Mouse (Mus musculus) heart, embryonic 13.5 days (tissue): ENCODE data around the gene Dlg2. TPM values are rescaled to one million over a fixed set of nuclear protein-coding genes. Genes with fewer than 3 reads are reported as not detected.

ENCODE experiments used
- ATAC-seq: fragments of 200-750 bp; cut with Nextera tagmentation; 2 replicates; pipeline ENCODE4 v1.8.0; 2017; ENCODE audit warnings: moderate TSS enrichment; ENCODE audit not compliant: insufficient number of reproducible peaks, low FRiP score, low TSS enrichment; ENCODE audit errors: extremely low read depth
- H3K27ac ChIP-seq: fragments of 300-500 bp; sonication (generic); replicated peaks from 2 replicates; pipeline ENCODE4 v1.5.1; 2015; ENCODE audit warnings: moderate library complexity, mild to moderate bottlenecking, inconsistent platforms
- H3K27me3 ChIP-seq: fragments of 300-500 bp; sonication (generic); replicated peaks from 2 replicates; pipeline ENCODE4 v1.6.1; 2015; ENCODE audit warnings: mild to moderate bottlenecking, inconsistent platforms
- H3K36me3 ChIP-seq: fragments of 300-500 bp; sonication (generic); 2 replicates; pipeline ENCODE4 v1.6.1; 2015; ENCODE audit warnings: mild to moderate bottlenecking, inconsistent platforms
- H3K4me1 ChIP-seq: fragments of 300-500 bp; sonication (generic); 2 replicates; pipeline ENCODE4 v1.6.1; 2015; ENCODE audit warnings: inconsistent platforms
- H3K4me2 ChIP-seq: fragments of 300-500 bp; sonication (generic); 2 replicates; pipeline ENCODE4 v1.6.1; 2015; ENCODE audit warnings: inconsistent platforms, mild to moderate bottlenecking, moderate library complexity
- H3K4me3 ChIP-seq: fragments of 300-500 bp; sonication (generic); 2 replicates; pipeline ENCODE4 v1.5.1; 2015; ENCODE audit warnings: moderate library complexity, mild to moderate bottlenecking, inconsistent platforms
- H3K9ac ChIP-seq: fragments of 300-500 bp; sonication (generic); 2 replicates; pipeline ENCODE4 v1.6.1; 2015; ENCODE audit warnings: inconsistent platforms, mild to moderate bottlenecking, moderate library complexity
- H3K9me3 ChIP-seq: fragments of 300-500 bp; sonication (generic); 2 replicates; pipeline ENCODE4 v1.6.1; 2016; ENCODE audit warnings: inconsistent platforms
- WGBS: fragments of 180-500 bp; shearing (Covaris S2); methylation state at CpG from one replicate; pipeline ENCODE4 v1.1.7; 2015; ENCODE audit warnings: mixed read lengths; 5-methylcytosine and 5-hydroxymethylcytosine counted together
- polyA plus RNA-seq: library from polyadenylated mRNA; unstranded; fragments of >200 nt; fragmentation: Nextera tagmentation; extraction: Ambion mirVana; gene quantifications from 2 replicates; pipeline ENCODE4 v1.2.1, GENCODE M21; 2015

The Dlg2 gene
- polyA plus RNA-seq, 1 experiment from 2014 or later = 7.2 TPM

- Histone ChIP-seq H3K36me3 (no peaks in the 10 kb centered on the region), H3K27ac (no peak overlapping the region), H3K27me3 (no peaks in the 10 kb centered on the region), H3K4me3 (no peak overlapping the region), H3K9ac (no peak overlapping the region), H3K9me3 (no peaks in the 10 kb centered on the region), H3K4me2 (no peak overlapping the region), H3K4me1 (no peaks in the 10 kb centered on the region)
- WGBS = 54% methylated on average over 3 of the region's 3 CpGs
- no peak for ATAC-seq
Measured at GRCm38 (mm10) chr7:91109575-91109974, 633.1 kb downstream of the Dlg2 start.

- no peak overlapping the region for H3K4me3 ChIP-seq
- H3K27ac ChIP-seq = no peak overlapping the region
- H3K4me2 ChIP-seq = no peak overlapping the region
- no peaks in the 10 kb centered on the region for H3K27me3 ChIP-seq
- H3K9ac ChIP-seq = no peak overlapping the region
- no peaks in the 10 kb centered on the region for H3K9me3 ChIP-seq
- H3K4me1 ChIP-seq = no peaks in the 10 kb centered on the region
- H3K36me3 ChIP-seq = no peaks in the 10 kb centered on the region
- 63% methylated on average over 4 of the region's 4 CpGs for WGBS
- ATAC-seq = no peak
Measured at GRCm38 (mm10) chr7:91132128-91132527, 655.7 kb downstream of the Dlg2 start.

- Histone ChIP-seq H3K9ac (no peak overlapping the region), H3K9me3 (no peaks in the 10 kb centered on the region; the same call in 1 of the 2 replicates), H3K4me3 (no peak overlapping the region), H3K36me3 (no peaks in the 10 kb centered on the region), H3K4me1 (no peaks in the 10 kb centered on the region), H3K27ac (no peak overlapping the region), H3K4me2 (no peak overlapping the region), H3K27me3 (no peaks in the 10 kb centered on the region)
- WGBS = 68% methylated on average over 1 of the region's 1 CpGs
- no peak for ATAC-seq
Measured at GRCm38 (mm10) chr7:91154096-91154495, 677.6 kb downstream of the Dlg2 start.

GRCm38 (mm10) chr7:91159144-91159543 lies 682.7 kb downstream of the Dlg2 start:
- H3K4me3 ChIP-seq = no peak overlapping the region
- WGBS = 67% methylated on average over 5 of the region's 5 CpGs
- no peak for ATAC-seq

GRCm38 (mm10) chr7:91161643-91162175 lies 685.2 kb downstream of the Dlg2 start:
- Histone ChIP-seq H3K4me1 (no peaks in the 10 kb centered on the region), H3K9ac (no peak overlapping the region), H3K27me3 (no peaks in the 10 kb centered on the region), H3K36me3 (no peaks in the 10 kb centered on the region), H3K4me2 (no peak overlapping the region), H3K4me3 (no peak overlapping the region), H3K9me3 (no peaks in the 10 kb centered on the region), H3K27ac (no peak overlapping the region)
- 65% methylated on average over 2 of the region's 2 CpGs for WGBS
- ATAC-seq = no peak

More at GRCm38 (mm10) chr7:91159144-91159543, 682.7 kb downstream of the Dlg2 start:
- Histone ChIP-seq H3K27me3 (no peaks in the 10 kb centered on the region), H3K9ac (no peak overlapping the region), H3K4me2 (no peak overlapping the region), H3K36me3 (no peaks in the 10 kb centered on the region), H3K9me3 (no peaks in the 10 kb centered on the region), H3K4me1 (no peaks in the 10 kb centered on the region), H3K27ac (no peak overlapping the region)

GRCm38 (mm10) chr7:91173560-91173959 lies 697.1 kb downstream of the Dlg2 start:
- 78% methylated on average over 2 of the region's 2 CpGs for WGBS
- Histone ChIP-seq H3K4me3 (no peak overlapping the region), H3K27me3 (no peaks in the 10 kb centered on the region), H3K9me3 (no peaks in the 10 kb centered on the region), H3K9ac (no peak overlapping the region), H3K36me3 (no peaks in the 10 kb centered on the region), H3K4me1 (no peaks in the 10 kb centered on the region), H3K27ac (no peak overlapping the region), H3K4me2 (no peak overlapping the region)
- ATAC-seq = no peak

GRCm38 (mm10) chr7:91188211-91188610 lies 711.7 kb downstream of the Dlg2 start:
- no peak overlapping the region for H3K9ac ChIP-seq
- no peaks in the 10 kb centered on the region for H3K36me3 ChIP-seq
- H3K4me2 ChIP-seq = no peak overlapping the region
- no peak overlapping the region for H3K27ac ChIP-seq
- H3K4me1 ChIP-seq = no peaks in the 10 kb centered on the region
- 91% methylated on average over 2 of the region's 2 CpGs for WGBS
- no peaks in the 10 kb centered on the region for H3K9me3 ChIP-seq
- no peaks in the 10 kb centered on the region for H3K27me3 ChIP-seq
- no peak for ATAC-seq
- no peak overlapping the region for H3K4me3 ChIP-seq

GRCm38 (mm10) chr7:91199372-91199771 lies 722.9 kb downstream of the Dlg2 start:
- H3K4me3 ChIP-seq = no peak overlapping the region

GRCm38 (mm10) chr7:91208083-91208852 lies 731.8 kb downstream of the Dlg2 start:
- no peak overlapping the region for H3K4me2 ChIP-seq
- no peaks in the 10 kb centered on the region for H3K4me1 ChIP-seq
- no peak overlapping the region for H3K9ac ChIP-seq
- H3K27me3 ChIP-seq = no peaks in the 10 kb centered on the region
- no peak overlapping the region for H3K4me3 ChIP-seq
- no peak for ATAC-seq
- no peaks in the 10 kb centered on the region for H3K36me3 ChIP-seq
- no peak overlapping the region for H3K27ac ChIP-seq
- 59% methylated on average over 5 of the region's 5 CpGs for WGBS
- H3K9me3 ChIP-seq = no peaks in the 10 kb centered on the region

More at GRCm38 (mm10) chr7:91199372-91199771, 722.9 kb downstream of the Dlg2 start:
- H3K9me3 ChIP-seq = no peaks in the 10 kb centered on the region
- no peaks in the 10 kb centered on the region for H3K36me3 ChIP-seq
- 71% methylated on average over 1 of the region's 1 CpGs for WGBS
- H3K4me1 ChIP-seq = no peaks in the 10 kb centered on the region
- ATAC-seq = no peak
- H3K27ac ChIP-seq = no peak overlapping the region
- H3K4me2 ChIP-seq = no peak overlapping the region
- no peaks in the 10 kb centered on the region for H3K27me3 ChIP-seq
- H3K9ac ChIP-seq = no peak overlapping the region

GRCm38 (mm10) chr7:91208973-91209372 lies 732.5 kb downstream of the Dlg2 start:
- no peak overlapping the region for H3K27ac ChIP-seq
- H3K27me3 ChIP-seq = no peaks in the 10 kb centered on the region
- no peak for ATAC-seq
- H3K9me3 ChIP-seq = no peaks in the 10 kb centered on the region
- H3K4me2 ChIP-seq = no peak overlapping the region
- H3K4me3 ChIP-seq = no peak overlapping the region
- H3K9ac ChIP-seq = no peak overlapping the region
- WGBS = 60% methylated on average over 6 of the region's 6 CpGs
- no peaks in the 10 kb centered on the region for H3K36me3 ChIP-seq
- H3K4me1 ChIP-seq = no peaks in the 10 kb centered on the region

- Histone ChIP-seq H3K4me3 (no peak overlapping the region), H3K36me3 (no peaks in the 10 kb centered on the region), H3K9ac (no peak overlapping the region), H3K27me3 (no peaks in the 10 kb centered on the region), H3K4me1 (no peaks in the 10 kb centered on the region), H3K27ac (no peak overlapping the region), H3K9me3 (no peaks in the 10 kb centered on the region), H3K4me2 (no peak overlapping the region)
- 90% methylated on average over 1 of the region's 1 CpGs for WGBS
- ATAC-seq = no peak
Measured at GRCm38 (mm10) chr7:91212236-91212635, 735.8 kb downstream of the Dlg2 start.

GRCm38 (mm10) chr7:91214921-91215320 lies 738.4 kb downstream of the Dlg2 start:
- Histone ChIP-seq H3K36me3 (no peaks in the 10 kb centered on the region), H3K4me3 (no peak overlapping the region), H3K27me3 (no peaks in the 10 kb centered on the region), H3K4me2 (no peak overlapping the region), H3K9ac (no peak overlapping the region), H3K27ac (no peak overlapping the region), H3K4me1 (no peaks in the 10 kb centered on the region), H3K9me3 (no peaks in the 10 kb centered on the region)
- ATAC-seq = no peak
- WGBS = 53% methylated on average over 1 of the region's 1 CpGs
